Mouse (Mus musculus): ENCODE data around the gene Tbc1d9b. TPM values are rescaled to one million over a fixed set of nuclear protein-coding genes. Genes with fewer than 3 reads are reported as not detected.
"Not testable (repeated sequence)": the region's sequence is repeated elsewhere in the genome, so short reads cannot be mapped to it uniquely, and the experiment has no call there.

The Tbc1d9b gene
- polyA plus RNA-seq, 1 experiment = 10.9 TPM

DNA sequence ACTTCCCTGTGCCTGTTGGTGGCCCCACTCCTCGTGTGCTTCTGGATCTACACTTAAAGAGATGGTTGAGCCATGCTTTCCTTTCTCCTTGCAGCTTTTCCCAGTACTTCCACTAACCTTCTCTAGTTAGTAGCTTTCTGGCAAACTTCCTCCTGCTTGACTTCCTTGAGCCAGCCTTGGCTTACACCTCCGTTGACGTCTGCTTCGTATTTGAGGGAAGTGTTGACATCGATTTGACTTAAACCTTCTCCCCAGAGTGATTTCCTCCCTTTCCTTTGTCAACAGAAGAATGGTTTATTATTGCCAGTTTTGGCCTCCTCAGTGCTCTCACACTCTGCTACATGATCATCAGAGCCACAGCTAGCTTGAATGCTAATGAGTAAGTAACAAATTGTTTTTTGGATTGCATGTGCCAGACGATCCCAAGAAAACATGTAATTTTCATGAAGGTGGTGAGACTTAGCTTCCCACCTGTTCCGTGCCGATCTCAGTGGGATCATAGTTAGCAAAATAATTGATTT lies 32.2 kb upstream of the Tbc1d9b start:
- Histone ChIP-seq H3K36me3 (ENCODE audit: control insufficient read depth, insufficient read depth, low read length) (no peaks in the 10 kb centered on the region), H3K4me1 (ENCODE audit: control insufficient read depth, insufficient read depth, low read length) (no peaks in the 10 kb centered on the region), H3K27me3 (ENCODE audit: control insufficient read depth, insufficient read depth, low read length) (no peaks in the 10 kb centered on the region), H3K27ac (ENCODE audit: control insufficient read depth, insufficient read depth, low read depth, low read length) (no peak overlapping the region), H3K4me3 (ENCODE audit: control insufficient read depth, low read depth, low read length) (no peak overlapping the region)
- no peak for TF ChIP-seq CTCF (IDR thresholded peaks at IDR 0.05; ENCODE audit: control insufficient read depth, insufficient read depth, insufficient replicate concordance, low read depth, low read length)
- no peak for TF ChIP-seq POLR2A (IDR thresholded peaks at IDR 0.05; ENCODE audit: control insufficient read depth, low read depth, low read length)

DNA sequence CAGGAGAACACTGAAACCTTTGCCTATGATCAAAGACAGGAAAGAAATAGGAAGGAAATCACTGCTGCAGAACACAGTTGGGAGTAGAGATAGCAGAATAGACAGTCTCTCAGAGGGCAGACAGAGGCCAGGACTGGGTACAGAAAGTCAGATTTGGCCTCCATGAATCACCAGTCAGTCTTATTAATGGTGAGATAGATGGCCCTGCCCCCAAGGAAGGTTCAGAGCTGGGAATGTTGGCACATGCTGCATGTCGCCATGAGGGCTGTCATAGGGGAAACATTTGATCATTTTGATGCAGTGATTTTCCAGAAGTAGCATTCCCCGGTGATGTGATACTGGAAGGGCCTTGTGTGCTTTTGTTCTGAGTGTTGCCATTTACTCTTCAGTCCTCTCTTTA lies 31.5 kb upstream of the Tbc1d9b start:
- no peak for TF ChIP-seq POLR2A (IDR thresholded peaks at IDR 0.05; ENCODE audit: control insufficient read depth, low read depth, low read length)
- TF ChIP-seq CTCF (IDR thresholded peaks at IDR 0.05; ENCODE audit: control insufficient read depth, insufficient read depth, insufficient replicate concordance, low read depth, low read length) = no peak
- no peaks in the 10 kb centered on the region for H3K4me1 ChIP-seq (ENCODE audit: control insufficient read depth, insufficient read depth, low read length)

DNA sequence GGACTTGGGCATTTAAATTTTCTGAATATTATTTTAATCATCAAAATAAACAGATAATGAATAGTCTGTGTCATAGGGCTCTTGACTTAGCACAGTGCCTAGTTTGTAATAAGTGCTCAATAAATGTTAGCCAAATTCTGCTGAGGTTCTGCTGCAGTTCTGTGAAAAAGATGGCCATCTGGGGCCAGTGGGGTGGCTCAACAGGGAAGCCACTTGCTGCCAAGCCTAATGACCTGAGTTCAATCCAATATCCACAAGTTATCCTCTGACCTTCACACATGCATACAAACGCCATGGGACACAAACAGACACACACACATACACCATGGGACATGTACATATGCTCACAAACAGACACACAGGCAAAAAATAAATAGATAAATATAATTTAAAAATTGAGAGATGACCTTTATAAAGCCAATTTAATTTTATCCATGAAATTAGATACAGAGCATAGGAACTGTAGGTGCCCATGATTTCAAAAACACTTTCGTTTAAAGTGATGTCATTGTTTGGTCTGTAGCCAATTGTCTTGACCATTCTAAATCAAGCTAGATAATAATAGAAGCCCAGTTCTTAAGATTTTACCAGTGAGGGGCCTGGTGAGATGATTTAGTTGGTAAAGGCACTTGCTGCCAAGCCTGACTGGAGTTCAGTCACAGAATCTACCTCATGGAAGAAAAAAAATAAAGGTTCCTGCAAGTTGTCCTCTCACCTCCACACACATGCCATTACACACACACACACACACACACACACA lies 30.5 kb upstream of the Tbc1d9b start:
- TF ChIP-seq CTCF (IDR thresholded peaks at IDR 0.05; ENCODE audit: control insufficient read depth, insufficient read depth, insufficient replicate concordance, low read depth, low read length) = no peak
- TF ChIP-seq POLR2A (IDR thresholded peaks at IDR 0.05; ENCODE audit: control insufficient read depth, low read depth, low read length) = no peak
- no peaks in the 10 kb centered on the region for H3K36me3 ChIP-seq (ENCODE audit: control insufficient read depth, insufficient read depth, low read length)
- no peaks in the 10 kb centered on the region for H3K27me3 ChIP-seq (ENCODE audit: control insufficient read depth, insufficient read depth, low read length)
- no peak overlapping the region for H3K27ac ChIP-seq (ENCODE audit: control insufficient read depth, insufficient read depth, low read depth, low read length)
- no peak overlapping the region for H3K4me3 ChIP-seq (ENCODE audit: control insufficient read depth, low read depth, low read length)
- no peaks in the 10 kb centered on the region for H3K4me1 ChIP-seq (ENCODE audit: control insufficient read depth, insufficient read depth, low read length)

More for the DNA sequence above, 31.5 kb upstream of the Tbc1d9b start:
- H3K27me3 ChIP-seq (ENCODE audit: control insufficient read depth, insufficient read depth, low read length) = no peaks in the 10 kb centered on the region
- no peak overlapping the region for H3K4me3 ChIP-seq (ENCODE audit: control insufficient read depth, low read depth, low read length)
- H3K36me3 ChIP-seq (ENCODE audit: control insufficient read depth, insufficient read depth, low read length) = no peaks in the 10 kb centered on the region
- no peak overlapping the region for H3K27ac ChIP-seq (ENCODE audit: control insufficient read depth, insufficient read depth, low read depth, low read length)

- H3K36me3 ChIP-seq (ENCODE audit: control insufficient read depth, insufficient read depth, low read length); H3K4me1 ChIP-seq (ENCODE audit: control insufficient read depth, insufficient read depth, low read length); H3K27ac ChIP-seq (ENCODE audit: control insufficient read depth, insufficient read depth, low read depth, low read length); H3K4me3 ChIP-seq (ENCODE audit: control insufficient read depth, low read depth, low read length); H3K27me3 ChIP-seq (ENCODE audit: control insufficient read depth, insufficient read depth, low read length): not testable (repeated sequence)
Observed at GRCm38 (mm10) chr11:50101962-50102361, 29.2 kb upstream of the Tbc1d9b start.

GRCm38 (mm10) chr11:50104016-50104415 lies 27.2 kb upstream of the Tbc1d9b start:
- TF ChIP-seq CTCF (IDR thresholded peaks at IDR 0.05; ENCODE audit: control insufficient read depth, insufficient read depth, insufficient replicate concordance, low read depth, low read length) (no peak), POLR2A (IDR thresholded peaks at IDR 0.05; ENCODE audit: control insufficient read depth, low read depth, low read length) (no peak)
- H3K4me1 ChIP-seq (ENCODE audit: control insufficient read depth, insufficient read depth, low read length) = no peaks in the 10 kb centered on the region
- no peak overlapping the region for H3K4me3 ChIP-seq (ENCODE audit: control insufficient read depth, low read depth, low read length)
- H3K36me3 ChIP-seq (ENCODE audit: control insufficient read depth, insufficient read depth, low read length) = no peaks in the 10 kb centered on the region
- H3K27me3 ChIP-seq (ENCODE audit: control insufficient read depth, insufficient read depth, low read length) = no peaks in the 10 kb centered on the region
- no peak overlapping the region for H3K27ac ChIP-seq (ENCODE audit: control insufficient read depth, insufficient read depth, low read depth, low read length)

DNA sequence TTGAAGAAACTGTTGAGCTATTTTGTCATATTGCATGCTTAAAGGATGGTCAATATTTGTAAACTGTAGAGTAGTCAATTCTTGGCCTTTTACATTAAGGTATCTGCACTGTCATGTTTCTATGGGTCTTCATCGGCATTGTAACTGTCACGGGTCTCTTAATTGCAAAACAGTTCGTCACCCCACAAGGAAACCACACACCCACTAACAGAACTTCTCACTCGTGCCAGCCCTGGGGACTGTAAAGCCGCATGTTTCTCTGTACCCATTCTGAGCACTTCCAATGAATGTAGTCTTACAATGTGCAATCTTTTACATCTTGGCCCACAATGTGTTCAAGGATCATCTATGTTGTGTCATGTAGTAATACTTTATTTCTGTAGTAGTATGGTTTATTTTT lies 26.0 kb upstream of the Tbc1d9b start:
- H3K4me3 ChIP-seq (ENCODE audit: control insufficient read depth, low read depth, low read length) = no peak overlapping the region
- TF ChIP-seq CTCF (IDR thresholded peaks at IDR 0.05; ENCODE audit: control insufficient read depth, insufficient read depth, insufficient replicate concordance, low read depth, low read length) (no peak), POLR2A (IDR thresholded peaks at IDR 0.05; ENCODE audit: control insufficient read depth, low read depth, low read length) (no peak)

DNA sequence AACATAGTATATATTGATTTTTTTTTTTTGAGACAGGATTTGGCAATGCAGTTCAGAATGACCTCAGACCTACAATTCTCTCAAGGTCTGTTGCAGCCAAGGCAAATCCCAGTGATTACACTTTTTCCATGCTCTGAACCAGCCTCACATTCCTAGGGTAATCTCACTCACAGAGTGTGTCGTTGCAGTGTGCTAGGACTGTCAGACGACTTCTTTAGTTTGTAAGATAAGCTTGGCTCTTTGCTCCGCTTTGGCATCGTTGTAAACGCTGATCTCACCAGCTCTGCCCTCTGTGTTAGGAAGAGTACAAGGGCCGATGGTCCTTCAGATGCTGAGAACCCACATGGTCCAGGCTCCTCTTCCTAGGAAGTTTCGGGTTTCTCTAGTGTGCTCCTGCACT lies 25.2 kb upstream of the Tbc1d9b start:
- H3K4me3 ChIP-seq (ENCODE audit: control insufficient read depth, low read depth, low read length) = no peak overlapping the region
- no peaks in the 10 kb centered on the region for H3K4me1 ChIP-seq (ENCODE audit: control insufficient read depth, insufficient read depth, low read length)

More for the DNA sequence above, 26.0 kb upstream of the Tbc1d9b start:
- no peaks in the 10 kb centered on the region for H3K36me3 ChIP-seq (ENCODE audit: control insufficient read depth, insufficient read depth, low read length)
- no peaks in the 10 kb centered on the region for H3K27me3 ChIP-seq (ENCODE audit: control insufficient read depth, insufficient read depth, low read length)
- no peak overlapping the region for H3K27ac ChIP-seq (ENCODE audit: control insufficient read depth, insufficient read depth, low read depth, low read length)
- H3K4me1 ChIP-seq (ENCODE audit: control insufficient read depth, insufficient read depth, low read length) = no peaks in the 10 kb centered on the region

More for the DNA sequence above, 25.2 kb upstream of the Tbc1d9b start:
- H3K36me3 ChIP-seq (ENCODE audit: control insufficient read depth, insufficient read depth, low read length) = no peaks in the 10 kb centered on the region
- no peaks in the 10 kb centered on the region for H3K27me3 ChIP-seq (ENCODE audit: control insufficient read depth, insufficient read depth, low read length)
- H3K27ac ChIP-seq (ENCODE audit: control insufficient read depth, insufficient read depth, low read depth, low read length) = no peak overlapping the region
- TF ChIP-seq POLR2A (IDR thresholded peaks at IDR 0.05; ENCODE audit: control insufficient read depth, low read depth, low read length) (no peak), CTCF (IDR thresholded peaks at IDR 0.05; ENCODE audit: control insufficient read depth, insufficient read depth, insufficient replicate concordance, low read depth, low read length) (no peak)
